Mouse (Mus musculus) naive thymus-derived CD4-positive, alpha-beta T cell, adult 2 months (primary cell): Measurements from ENCODE around the gene Apobec3.

ENCODE experiments used
- DNase-seq: peaks from one replicate; pipeline ENCODE4 v3.0.0-alpha.2; 2011; ENCODE audit warnings: low read depth

The Apobec3 gene

GRCm38 (mm10) chr15:79951226-79951625, 59.8 kb downstream of the Apobec3 start:
- DNase-seq: peak; percentile 37

- peak; percentile 8 for DNase-seq
Measured at GRCm38 (mm10) chr15:79951730-79952503, 60.5 kb downstream of the Apobec3 start.

GRCm38 (mm10) chr15:79952504-79953231, 61.2 kb downstream of the Apobec3 start:
- peak; percentile 46 for DNase-seq

- DNase-seq: peak; percentile 2
Measured at GRCm38 (mm10) chr15:79953470-79953869, 62.0 kb downstream of the Apobec3 start.

- DNase-seq: peak; percentile 85
Measured at GRCm38 (mm10) chr15:79956559-79956958, 65.1 kb downstream of the Apobec3 start.

- peak; percentile 28 for DNase-seq
Measured at GRCm38 (mm10) chr15:79958418-79958817, 67.0 kb downstream of the Apobec3 start.

- DNase-seq: peak; percentile 4
Measured at GRCm38 (mm10) chr15:79961366-79961921, 70.0 kb downstream of the Apobec3 start.

- DNase-seq: no peak
Measured at GRCm38 (mm10) chr15:79962661-79963060, 71.2 kb downstream of the Apobec3 start.

GRCm38 (mm10) chr15:79964376-79964775, 72.9 kb downstream of the Apobec3 start:
- no peak for DNase-seq
